Mouse (Mus musculus) embryo, embryonic 11.5 days (tissue): ENCODE data around the gene Grk6.

ENCODE experiments used
- DNase-seq: peaks from one replicate; pipeline ENCODE4 v3.0.0-alpha.2; 2012; ENCODE audit warnings: low read depth, low spot score

Grk6 gene

GRCm38 (mm10) chr13:55464027-55464884 lies 19.4 kb downstream of the Grk6 start, which contains the start of gene Prr7:
Gene Prr7, plus strand, starts transcription at chr13:55464267.
- no peak for DNase-seq

- no peak for DNase-seq
These were observed 20.3 kb downstream of the Grk6 start for GRCm38 (mm10) chr13:55465184-55465583.

- no peak for DNase-seq
These were observed 21.1 kb downstream of the Grk6 start for GRCm38 (mm10) chr13:55465830-55466440.

GRCm38 (mm10) chr13:55468851-55469560 lies 24.1 kb downstream of the Grk6 start:
- no peak for DNase-seq

- DNase-seq: no peak
These were observed 25.5 kb downstream of the Grk6 start for GRCm38 (mm10) chr13:55470372-55470771.

GRCm38 (mm10) chr13:55471156-55471818 lies 26.4 kb downstream of the Grk6 start:
- DNase-seq: peak; percentile 91

GRCm38 (mm10) chr13:55471819-55472131 lies 26.9 kb downstream of the Grk6 start:
- no peak for DNase-seq

GRCm38 (mm10) chr13:55472132-55473022 lies 27.5 kb downstream of the Grk6 start:
- no peak for DNase-seq

- no peak for DNase-seq
These were observed 28.4 kb downstream of the Grk6 start for GRCm38 (mm10) chr13:55473076-55473831.

GRCm38 (mm10) chr13:55473961-55474360 lies 29.1 kb downstream of the Grk6 start:
- DNase-seq: no peak

GRCm38 (mm10) chr13:55474621-55475069 lies 29.8 kb downstream of the Grk6 start:
- no peak for DNase-seq

GRCm38 (mm10) chr13:55475750-55476149 lies 30.9 kb downstream of the Grk6 start:
- no peak for DNase-seq

- DNase-seq: no peak
These were observed 31.4 kb downstream of the Grk6 start for GRCm38 (mm10) chr13:55476256-55476655.

- no peak for DNase-seq
These were observed 32.6 kb downstream of the Grk6 start for GRCm38 (mm10) chr13:55477492-55477891.

- no peak for DNase-seq
These were observed 33.2 kb downstream of the Grk6 start for GRCm38 (mm10) chr13:55478036-55478435.

GRCm38 (mm10) chr13:55479008-55479407 lies 34.1 kb downstream of the Grk6 start:
- DNase-seq: no peak

- no peak for DNase-seq
These were observed 35.1 kb downstream of the Grk6 start for GRCm38 (mm10) chr13:55479929-55480328.

GRCm38 (mm10) chr13:55482542-55482941 lies 37.7 kb downstream of the Grk6 start:
- no peak for DNase-seq

GRCm38 (mm10) chr13:55483071-55483470 lies 38.2 kb downstream of the Grk6 start:
- no peak for DNase-seq

- no peak for DNase-seq
These were observed 38.7 kb downstream of the Grk6 start for GRCm38 (mm10) chr13:55483593-55483992.
